Mouse (Mus musculus) myocyte (in vitro differentiated cells): ENCODE data around the gene Mad1l1. TPM values are rescaled to one million over a fixed set of nuclear protein-coding genes. Genes with fewer than 3 reads are reported as not detected.
A peak's percentile ranks its signal among the peaks of the same experiment; 100 is the strongest.

Source experiments
- H3K27me3 ChIP-seq: one replicate; pipeline ENCODE4 v1.6.1; 2011; ENCODE audit not compliant: control insufficient read depth, insufficient read depth, insufficient read length
- H3K36me3 ChIP-seq: one replicate; pipeline ENCODE4 v1.6.1; 2011; ENCODE audit not compliant: control insufficient read depth, insufficient read depth
- H3K4me2 ChIP-seq: one replicate; pipeline ENCODE4 v1.6.1; 2011; ENCODE audit warnings: low read depth, control low read depth
- H3K4me3 ChIP-seq: one replicate; pipeline ENCODE4 v1.5.1; 2011; ENCODE audit warnings: mild to moderate bottlenecking, control low read depth, moderate library complexity
- H3K79me2 ChIP-seq: one replicate; pipeline ENCODE4 v1.6.1; 2011; ENCODE audit not compliant: control insufficient read depth, insufficient read depth
- H3ac ChIP-seq: one replicate; pipeline ENCODE4 v1.6.1; 2011; ENCODE audit not compliant: control insufficient read depth, insufficient read length
- CEBPB ChIP-seq: IDR thresholded peaks from 2 replicates; pipeline ENCODE4 v1.6.1; 2011; ENCODE audit warnings: mild to moderate bottlenecking, moderate library complexity; ENCODE audit not compliant: poor library complexity, insufficient read depth, severe bottlenecking
- E2F4 ChIP-seq: IDR thresholded peaks from one replicate; pipeline ENCODE4 v1.6.1; 2011; ENCODE audit warnings: mild to moderate bottlenecking, control low read depth, moderate library complexity; ENCODE audit not compliant: insufficient read depth
- MAX ChIP-seq: IDR thresholded peaks from one replicate; pipeline ENCODE4 v1.6.1; 2011; ENCODE audit warnings: low read depth, mild to moderate bottlenecking, control low read depth
- MYOD1 ChIP-seq, 3 experiments: IDR thresholded peaks; one replicate each; pipeline ENCODE4 v1.6.1; 2011; ENCODE audit warnings: control low read depth in 2 of 3, low read depth in 2 of 3, mild to moderate bottlenecking in 2 of 3, moderate library complexity in 1 of 3; ENCODE audit not compliant: insufficient read length in 2 of 3, control insufficient read depth in 1 of 3
- MYOG ChIP-seq, 3 experiments: IDR thresholded peaks; one replicate each; pipeline ENCODE4 v1.6.1; 2011; ENCODE audit warnings: control low read depth in 2 of 3, low read depth in 2 of 3, mild to moderate bottlenecking in 2 of 3; ENCODE audit not compliant: insufficient read length in 2 of 3, control insufficient read depth in 1 of 3, insufficient read depth in 1 of 3
- POLR2A ChIP-seq: IDR thresholded peaks from one replicate; pipeline ENCODE4 v1.6.1; 2011; ENCODE audit warnings: low read depth, mild to moderate bottlenecking, control low read depth, moderate library complexity; ENCODE audit not compliant: insufficient read length
- POLR2AphosphoS2 ChIP-seq: IDR thresholded peaks from one replicate; pipeline ENCODE4 v1.6.1; 2011; ENCODE audit warnings: low read depth, control low read depth; ENCODE audit not compliant: insufficient read length
- REST ChIP-seq: IDR thresholded peaks from one replicate; pipeline ENCODE4 v1.6.1; 2011; ENCODE audit warnings: mild to moderate bottlenecking, control low read depth, moderate library complexity; ENCODE audit not compliant: insufficient read depth, insufficient read length
- SRF ChIP-seq: IDR thresholded peaks from one replicate; pipeline ENCODE4 v1.6.1; 2011; ENCODE audit warnings: low read depth; ENCODE audit not compliant: control insufficient read depth, insufficient read length
- TCF12 ChIP-seq: IDR thresholded peaks from one replicate; pipeline ENCODE4 v1.6.1; 2011; ENCODE audit warnings: mild to moderate bottlenecking, control low read depth; ENCODE audit not compliant: poor library complexity, insufficient read depth, severe bottlenecking
- TCF3 ChIP-seq: IDR thresholded peaks from one replicate; pipeline ENCODE4 v1.6.1; 2011; ENCODE audit warnings: low read depth, control low read depth; ENCODE audit not compliant: insufficient read length
- USF1 ChIP-seq: IDR thresholded peaks from one replicate; pipeline ENCODE4 v1.6.1; 2011; ENCODE audit warnings: low read depth, mild to moderate bottlenecking, control low read depth, moderate library complexity
- polyA plus RNA-seq: library from polyadenylated mRNA; unstranded; fragments of >200 nt; fragmentation: generic; extraction: Trizol; gene quantifications from one replicate; pipeline ENCODE4 v1.2.1, GENCODE M21; 2012; ENCODE audit warnings: missing spikeins

Gene Mad1l1
- polyA plus RNA-seq, 1 experiment = 35.6 TPM

- Histone ChIP-seq H3K36me3 (no peaks in the 10 kb centered on the region), H3ac (no peak overlapping the region), H3K27me3 (no peaks in the 10 kb centered on the region), H3K79me2 (no peaks in the 10 kb centered on the region), H3K4me3 (no peak overlapping the region), H3K4me2 (peak overlapping the region; percentile 30)
- TF ChIP-seq MYOG (IDR thresholded peaks at IDR 0.05; ENCODE audit: control insufficient read depth in 1 of 3, insufficient read depth in 1 of 3, insufficient read length in 2 of 3, low read depth in 2 of 3) (peak in 2 of 3 experiments; percentile 4 to 54), REST (no peak), MYOD1 (IDR thresholded peaks at IDR 0.05; ENCODE audit: control insufficient read depth in 1 of 3, insufficient read length in 2 of 3, low read depth in 2 of 3) (peak in 2 of 3 experiments; percentile 10 to 16)
These were observed 307.7 kb downstream of the Mad1l1 start for GRCm38 (mm10) chr5:140013652-140014051.

DNA sequence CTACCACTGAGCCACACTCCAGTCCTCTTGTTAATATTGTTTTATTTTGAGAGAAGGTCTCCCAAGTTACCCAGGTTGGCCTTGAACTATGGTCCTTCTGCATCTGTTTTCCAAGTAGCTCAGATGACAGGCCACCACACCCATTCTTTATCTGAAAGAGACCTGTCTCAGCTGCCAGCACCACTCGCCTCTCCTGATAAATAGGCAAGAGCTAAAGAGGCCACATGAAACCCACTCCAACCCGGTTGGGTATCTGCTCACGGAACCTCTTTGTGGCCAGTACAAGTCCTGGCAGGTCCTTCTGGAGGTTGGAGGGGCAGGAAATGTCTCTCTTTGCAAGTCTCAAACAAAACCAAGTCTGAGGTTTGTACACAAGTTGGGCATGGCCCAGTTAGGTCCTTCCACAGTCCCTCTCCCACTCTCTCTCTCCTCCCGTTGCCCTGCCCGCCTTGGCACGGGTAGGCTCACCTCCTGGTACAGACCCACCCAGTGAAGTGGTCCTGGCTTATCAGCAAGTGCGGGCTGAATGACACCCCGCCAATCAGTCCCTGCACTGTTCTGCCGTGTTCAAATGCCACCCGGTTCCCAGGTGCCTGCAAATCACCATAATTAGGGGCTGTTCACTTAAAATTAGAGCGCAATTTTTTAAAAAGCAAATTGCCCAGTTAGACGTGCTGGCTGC is 308.9 kb downstream of the Mad1l1 start:
- H3K4me2 ChIP-seq = no peak overlapping the region
- TF ChIP-seq CEBPB (no peak), TCF12 (no peak), MYOD1 (IDR thresholded peaks at IDR 0.05; ENCODE audit: control insufficient read depth in 1 of 3, insufficient read length in 2 of 3, low read depth in 2 of 3) (no peak), POLR2A (no peak), MYOG (IDR thresholded peaks at IDR 0.05; ENCODE audit: control insufficient read depth in 1 of 3, insufficient read depth in 1 of 3, insufficient read length in 2 of 3, low read depth in 2 of 3) (no peak), TCF3 (no peak), MAX (no peak), POLR2AphosphoS2 (no peak), E2F4 (no peak), USF1 (no peak), REST (no peak), SRF (no peak)
- H3ac ChIP-seq = no peak overlapping the region
- H3K4me3 ChIP-seq = no peak overlapping the region
- H3K36me3 ChIP-seq = no peaks in the 10 kb centered on the region
- no peaks in the 10 kb centered on the region for H3K79me2 ChIP-seq
- H3K27me3 ChIP-seq = no peaks in the 10 kb centered on the region

- Histone ChIP-seq H3K4me2 (no peak overlapping the region), H3K27me3 (no peaks in the 10 kb centered on the region), H3ac (no peak overlapping the region), H3K4me3 (no peak overlapping the region), H3K79me2 (no peaks in the 10 kb centered on the region), H3K36me3 (no peaks in the 10 kb centered on the region)
- no peak for TF ChIP-seq E2F4
- TF ChIP-seq TCF3 = peak; percentile 57
- TF ChIP-seq POLR2A = no peak
- peak; percentile 78 to 97 (median 81) for TF ChIP-seq MYOG (IDR thresholded peaks at IDR 0.05; ENCODE audit: control insufficient read depth in 1 of 3, insufficient read depth in 1 of 3, insufficient read length in 2 of 3, low read depth in 2 of 3)
- peak; percentile 60 for TF ChIP-seq TCF12
- peak; percentile 44 to 97 (median 82) for TF ChIP-seq MYOD1 (IDR thresholded peaks at IDR 0.05; ENCODE audit: control insufficient read depth in 1 of 3, insufficient read length in 2 of 3, low read depth in 2 of 3)
- no peak for TF ChIP-seq POLR2AphosphoS2
- TF ChIP-seq SRF = peak; percentile 98
These were observed 310.9 kb downstream of the Mad1l1 start for GRCm38 (mm10) chr5:140010405-140010804.

DNA sequence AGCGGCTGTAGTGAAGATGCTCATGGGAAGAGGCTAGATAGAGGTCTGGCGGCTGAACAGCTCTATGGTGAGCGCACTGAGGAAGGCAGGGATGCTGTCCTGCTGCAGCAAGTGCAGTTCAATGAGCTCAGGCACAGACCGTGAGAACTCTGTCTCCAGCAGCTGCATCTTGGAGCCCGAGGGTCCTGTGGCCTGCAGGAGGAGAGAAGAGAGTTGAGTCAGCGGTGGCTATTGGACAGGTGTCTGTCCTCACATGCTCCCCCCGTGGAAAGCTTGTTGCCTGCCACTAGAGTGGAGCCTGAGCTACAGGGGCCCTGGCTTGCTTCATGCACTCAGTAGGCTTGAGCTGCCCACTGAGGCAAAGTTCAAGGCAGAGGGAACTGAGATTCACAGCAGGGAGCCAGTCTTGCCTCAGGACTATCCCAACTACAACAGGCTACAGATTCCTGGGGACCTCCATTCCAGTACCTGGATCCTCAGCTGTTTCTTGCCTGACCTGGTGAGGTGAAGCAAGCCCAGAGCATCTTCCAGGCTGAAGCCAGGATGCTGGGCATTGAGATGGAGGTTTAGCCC is 312.2 kb downstream of the Mad1l1 start:
- no peak overlapping the region for H3K4me3 ChIP-seq
- H3K36me3 ChIP-seq = no peaks in the 10 kb centered on the region
- no peaks in the 10 kb centered on the region for H3K79me2 ChIP-seq
- H3K27me3 ChIP-seq = no peaks in the 10 kb centered on the region
- peak in 2 of 3 experiments; percentile 11 to 71 for TF ChIP-seq MYOG (IDR thresholded peaks at IDR 0.05; ENCODE audit: control insufficient read depth in 1 of 3, insufficient read depth in 1 of 3, insufficient read length in 2 of 3, low read depth in 2 of 3)
- TF ChIP-seq MYOD1 (IDR thresholded peaks at IDR 0.05; ENCODE audit: control insufficient read depth in 1 of 3, insufficient read length in 2 of 3, low read depth in 2 of 3) = peak in 1 of 3 experiments; percentile 56
- no peak for TF ChIP-seq REST
- H3K4me2 ChIP-seq = no peak overlapping the region
- no peak overlapping the region for H3ac ChIP-seq

DNA sequence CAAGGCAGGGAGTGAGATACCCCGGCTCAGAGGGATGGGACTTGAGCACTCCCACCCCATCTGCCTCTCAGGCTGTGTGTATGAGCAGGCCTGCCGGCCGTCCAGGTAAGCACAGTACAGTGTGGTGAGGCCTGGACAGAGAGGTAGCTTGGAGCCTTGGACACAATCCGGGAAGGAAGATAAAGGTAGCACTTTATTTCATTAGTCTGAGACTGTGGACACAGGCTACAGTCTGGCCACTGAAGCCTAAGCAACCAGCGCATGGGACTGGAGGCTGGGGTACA is 312.9 kb downstream of the Mad1l1 start:
- H3K36me3 ChIP-seq = no peaks in the 10 kb centered on the region
- TF ChIP-seq POLR2A (no peak), MAX (no peak), USF1 (no peak), CEBPB (no peak), SRF (no peak), E2F4 (no peak), TCF12 (no peak), TCF3 (no peak), MYOG (IDR thresholded peaks at IDR 0.05; ENCODE audit: control insufficient read depth in 1 of 3, insufficient read depth in 1 of 3, insufficient read length in 2 of 3, low read depth in 2 of 3) (no peak)
- no peak overlapping the region for H3ac ChIP-seq
- no peak overlapping the region for H3K4me3 ChIP-seq
- no peaks in the 10 kb centered on the region for H3K27me3 ChIP-seq
- H3K4me2 ChIP-seq = no peak overlapping the region
- no peaks in the 10 kb centered on the region for H3K79me2 ChIP-seq
